Mouse (Mus musculus) brain, embryonic 14.5 days (tissue): ENCODE results near the gene Actn1. TPM values are rescaled to one million over a fixed set of nuclear protein-coding genes. Genes with fewer than 3 reads are reported as not detected.

Source experiments
- DNase-seq: peaks from one replicate; pipeline ENCODE4 v3.0.0-alpha.2; 2011; ENCODE audit warnings: low read depth
- CTCF ChIP-seq: fragments of 200-500 bp; IDR thresholded peaks from 2 replicates; pipeline ENCODE4 v1.5.1; 2012; ENCODE audit warnings: inconsistent platforms, mild to moderate bottlenecking, moderate library complexity, borderline replicate concordance; ENCODE audit not compliant: insufficient read depth, insufficient read length; ENCODE audit errors: extremely low read depth
- POLR2A ChIP-seq: fragments of 200-500 bp; IDR thresholded peaks from 2 replicates; pipeline ENCODE4 v1.6.1; 2012; ENCODE audit warnings: mild to moderate bottlenecking, inconsistent platforms, borderline replicate concordance; ENCODE audit not compliant: poor library complexity, insufficient read depth, insufficient read length, severe bottlenecking; ENCODE audit errors: extremely low read depth
- polyA plus RNA-seq: library from polyadenylated mRNA; depleted of rRNA; stranded (reverse); fragments of >200 nt; gene quantifications from 2 replicates; pipeline ENCODE4 v1.2.3, GENCODE M21; 2012; rRNA removed

Actn1 gene
- polyA plus RNA-seq, 1 experiment: 30.5 TPM

DNA sequence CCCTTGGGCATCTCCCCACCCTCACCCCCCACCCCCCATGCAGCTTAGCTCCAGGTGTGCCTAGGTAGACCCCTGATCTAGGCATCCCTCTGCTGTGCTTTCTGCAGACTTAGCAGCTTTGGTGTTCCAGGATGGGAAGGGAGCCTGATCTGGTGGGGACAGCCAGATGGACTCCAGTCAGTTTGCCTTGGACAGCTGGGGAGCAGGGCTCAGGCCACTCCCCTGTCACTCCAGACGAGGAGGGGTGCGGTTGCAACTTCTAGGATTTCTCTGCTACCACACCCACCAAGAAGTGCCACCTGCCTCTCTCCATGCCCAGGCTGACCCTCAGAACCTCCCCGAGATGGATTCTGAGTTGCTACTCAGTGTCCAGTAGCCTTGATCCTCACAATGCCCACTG is 136.0 kb downstream of the Actn1 start:
- no peak for TF ChIP-seq CTCF
- no peak for TF ChIP-seq POLR2A
- DNase-seq: no peak

DNA sequence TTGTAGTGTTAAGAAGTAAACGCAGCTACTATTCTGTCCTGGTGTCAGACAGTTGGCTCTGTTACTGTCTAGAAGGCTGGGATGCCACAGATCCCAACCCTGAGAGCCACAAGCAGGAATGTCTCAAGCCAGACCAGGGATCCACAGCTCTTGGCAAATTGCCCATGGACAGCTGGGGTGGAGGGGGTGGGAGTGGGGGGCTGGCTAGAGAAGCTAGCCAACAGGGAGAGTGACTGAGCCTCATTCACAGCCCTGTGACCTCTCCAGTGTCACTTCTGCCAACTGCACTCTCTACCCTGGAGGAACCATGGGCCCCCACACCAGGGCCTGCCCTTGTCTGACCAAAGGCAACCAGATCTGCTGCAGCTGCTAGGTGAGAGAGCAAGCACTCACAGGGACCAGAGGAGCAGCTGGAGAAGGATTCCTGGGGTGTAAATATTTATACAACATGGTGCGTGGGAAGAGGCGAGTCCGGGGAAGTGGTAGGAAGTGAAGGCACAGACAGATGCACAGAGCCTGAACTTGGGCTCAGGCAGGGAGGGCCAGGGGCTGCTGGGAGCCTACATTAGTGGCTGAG is 136.9 kb downstream of the Actn1 start:
- peak; percentile 44 for DNase-seq
- no peak for TF ChIP-seq CTCF
- no peak for TF ChIP-seq POLR2A

DNA sequence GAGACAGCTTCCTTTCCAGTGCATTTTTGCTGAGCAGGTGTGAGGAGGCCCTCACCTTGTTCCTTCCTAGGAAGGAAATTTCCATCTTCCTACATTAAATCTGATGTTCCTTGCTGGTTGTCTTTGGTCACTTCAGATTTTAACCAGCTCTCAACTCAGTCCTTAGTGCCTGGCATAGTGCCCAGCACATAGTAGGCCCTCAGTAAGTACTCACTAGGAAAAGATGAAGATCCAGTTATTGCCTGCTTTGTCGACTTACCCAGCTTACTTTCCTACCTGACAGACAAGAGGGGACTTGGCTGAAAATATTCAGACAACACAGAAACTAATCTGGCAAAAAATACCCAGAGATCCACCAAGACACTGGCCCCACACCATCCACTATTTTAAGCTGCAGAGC is 138.7 kb downstream of the Actn1 start:
- TF ChIP-seq POLR2A (no peak), CTCF (no peak)
- no peak for DNase-seq

DNA sequence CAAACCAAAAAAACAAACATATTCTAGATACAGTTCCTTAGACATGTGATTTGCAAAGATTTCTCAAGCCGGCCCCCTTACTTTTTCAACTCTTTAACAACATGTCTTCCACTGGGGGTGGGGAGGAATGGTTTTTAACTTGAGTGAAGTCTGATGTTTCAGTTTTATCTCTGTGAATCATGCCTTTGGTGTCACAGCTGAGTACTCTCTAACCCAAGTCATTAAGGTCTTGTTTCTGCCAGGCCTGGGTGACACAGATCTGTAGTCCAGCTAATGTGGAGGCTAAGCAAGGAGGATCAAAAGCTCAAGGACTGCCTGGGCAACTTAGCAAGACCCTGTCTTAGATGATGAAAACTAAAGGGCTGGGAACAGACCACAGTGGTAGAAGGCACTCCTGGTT is 141.6 kb downstream of the Actn1 start:
- no peak for DNase-seq
- TF ChIP-seq CTCF: no peak

Other genes starting within 250 kb of the Actn1 start
- gene Zfp36l1, start 147.4 kb downstream of the Actn1 start, polyA plus RNA-seq: 80.2 and 81.0 TPM in 2 replicates
- gene Dcaf5, start 176.2 kb upstream of the Actn1 start, polyA plus RNA-seq: 39.6 and 53.7 TPM in 2 replicates
- gene Exd2, start 202.7 kb upstream of the Actn1 start, polyA plus RNA-seq: 54.5 and 59.5 TPM in 2 replicates